Mouse (Mus musculus) limb, embryonic 12.5 days (tissue): ENCODE measurements around the gene Lctl. TPM values are rescaled to one million over a fixed set of nuclear protein-coding genes. Genes with fewer than 3 reads are reported as not detected.

ENCODE experiments used
- polyA plus RNA-seq: library from polyadenylated mRNA; unstranded; fragments of >200 nt; fragmentation: Nextera tagmentation; extraction: Ambion mirVana; gene quantifications from 2 replicates; pipeline ENCODE4 v1.2.1, GENCODE M21; 2016

The Lctl gene
- polyA plus RNA-seq, 1 experiment from 2014 or later = not detected

Other genes starting within 250 kb of the Lctl start
- gene Smad6, start 95.1 kb upstream of the Lctl start, polyA plus RNA-seq = 23.5 and 23.9 TPM in 2 replicates
- 29.5 and 32.5 TPM in 2 replicates for gene Zwilch, start 56.0 kb downstream of the Lctl start, polyA plus RNA-seq
- 1,142 and 1,161 TPM in 2 replicates for gene Rpl4, start 56.2 kb downstream of the Lctl start, polyA plus RNA-seq
- 28.3 and 29.3 TPM in 2 replicates for gene Snapc5, start 62.1 kb downstream of the Lctl start, polyA plus RNA-seq
- 3.8 and 4.8 TPM in 2 replicates for gene Uchl4, start 118.1 kb downstream of the Lctl start, polyA plus RNA-seq
- 71.6 and 77.1 TPM in 2 replicates for gene Map2k1, start 136.5 kb downstream of the Lctl start, polyA plus RNA-seq
- 264 TPM in 2 replicates for gene Tipin, start 164.4 kb downstream of the Lctl start, polyA plus RNA-seq
- gene Dis3l, start 224.1 kb downstream of the Lctl start, polyA plus RNA-seq = 22.3 and 22.5 TPM in 2 replicates